Mouse (Mus musculus) kidney, adult 2 months (tissue): ENCODE data around the gene Agbl4.

Experiments used
- CTCF ChIP-seq: fragments of 200-500 bp; conservative IDR thresholded peaks from 2 replicates; pipeline ENCODE4 v1.5.1; 2011; ENCODE audit warnings: low read depth, mild to moderate bottlenecking, control low read depth, low read length, moderate library complexity, mixed read lengths; ENCODE audit not compliant: insufficient read depth, insufficient read length
- POLR2A ChIP-seq: fragments of 200-500 bp; IDR thresholded peaks from one replicate; pipeline ENCODE4 v1.6.1; 2011; ENCODE audit warnings: low read depth, low read length, control low read depth

- TF ChIP-seq CTCF: no peak
- TF ChIP-seq POLR2A: no peak
Measured at GRCm38 (mm10) chr4:111327094-111327493, 929.6 kb downstream of the Agbl4 start.
